12 mouse cellular contexts compared by ENCODE assay signal in the genomic region with DNA sequence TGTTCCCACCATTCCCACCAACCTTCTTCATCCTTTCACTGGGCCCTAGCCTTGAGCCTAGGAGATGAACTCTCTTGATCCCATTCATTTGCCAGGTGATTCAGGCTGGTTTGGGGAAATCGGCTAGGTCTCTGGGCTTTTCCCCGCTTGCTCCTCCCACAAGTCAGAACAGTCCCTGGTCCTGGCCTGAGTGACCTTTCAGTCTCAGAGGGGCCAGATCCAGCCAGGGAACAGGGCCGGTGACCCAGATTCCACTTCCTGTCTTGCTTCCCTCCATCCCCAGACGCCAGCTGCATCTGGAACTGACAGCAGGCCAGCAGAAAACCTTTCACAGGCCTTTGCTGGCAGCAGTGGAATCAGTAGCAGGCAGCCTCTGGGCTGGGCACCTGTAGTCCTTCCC. TPM values are rescaled to one million over a fixed set of nuclear protein-coding genes. Genes with fewer than 3 reads are reported as not detected.
DNase-seq lines count a peak whose midpoint lies in the region; TF ChIP-seq lines count a peak whose summit lies in the region.
"Had no signal": no experiment of that assay in that cellular context is flagged by ENCODE, and none has a peak within 500 bp of the region (broad histone marks: within the 10 kb centered on the region; RNA-seq: fewer than 3 reads in every experiment).

No protein-coding gene starts in this region.

- no peaks in the 10 kb centered on the region for H3K36me3 ChIP-seq in liver, adult 2 months (ENCODE audit: control insufficient read depth, insufficient read depth, low read length)
- no peaks in the 10 kb centered on the region for H3K36me3 ChIP-seq in limb, embryonic 10.5 days
- H3K36me3 ChIP-seq: intestine, embryonic 15.5 days; liver, embryonic 15.5 days; stomach, embryonic 15.5 days had no signal

- H3K27me3 ChIP-seq in liver, adult 2 months (ENCODE audit: control insufficient read depth, insufficient read depth, low read length) = no peaks in the 10 kb centered on the region
- no peaks in the 10 kb centered on the region for H3K27me3 ChIP-seq in limb, embryonic 10.5 days (ENCODE audit: low read depth, poor library complexity, severe bottlenecking)
- H3K27me3 ChIP-seq: intestine, embryonic 15.5 days; Patski; stomach, embryonic 15.5 days had no signal

- H3K27ac ChIP-seq in liver, adult 2 months (replicated peaks; ENCODE audit: insufficient read depth, low read depth, low read length) = no peak overlapping the region
- H3K27ac ChIP-seq in limb, embryonic 10.5 days = peak overlapping the region; percentile 38; the same call in 1 of the 2 replicates
- H3K27ac ChIP-seq: intestine, embryonic 15.5 days; liver, embryonic 15.5 days; stomach, embryonic 15.5 days had no signal

- no peaks in the 10 kb centered on the region for H3K4me1 ChIP-seq in liver, adult 2 months (ENCODE audit: control insufficient read depth, insufficient read depth, low read length)
- H3K4me1 ChIP-seq in limb, embryonic 10.5 days = peaks cover 37% of the 10 kb centered on the region
- H3K4me1 ChIP-seq: intestine, embryonic 15.5 days; liver, embryonic 15.5 days; stomach, embryonic 15.5 days had no signal

- no peaks in the 10 kb centered on the region for H3K79me2 ChIP-seq in liver, adult 2 months (ENCODE audit: control insufficient read depth, insufficient read depth, low read length)

- no peak overlapping the region for H3K4me3 ChIP-seq in liver, adult 2 months (ENCODE audit: insufficient read depth, low read depth, low read length)
- H3K4me3 ChIP-seq in limb, embryonic 10.5 days = no peak overlapping the region
- H3K4me3 ChIP-seq: intestine, embryonic 15.5 days; liver, embryonic 15.5 days; stomach, embryonic 15.5 days had no signal

- WGBS in liver, adult 2 months = 45% methylated on average over 4 of the region's 4 CpGs
- 35% methylated on average over 4 of the region's 4 CpGs for WGBS in limb, embryonic 10.5 days

- TF ChIP-seq CTCF in liver, adult 2 months (IDR thresholded peaks at IDR 0.05; ENCODE audit: low read depth, low read length) = no peak

- no peak overlapping the region for H3K9ac ChIP-seq in liver, adult 2 months (ENCODE audit: low read depth, low read length)
- H3K9ac ChIP-seq: intestine, embryonic 15.5 days; liver, embryonic 15.5 days; stomach, embryonic 15.5 days had no signal

- no peaks in the 10 kb centered on the region for H3K9me3 ChIP-seq in limb, embryonic 10.5 days (replicated peaks)
- H3K9me3 ChIP-seq: intestine, embryonic 15.5 days; liver, embryonic 15.5 days; stomach, embryonic 15.5 days had no signal

- TF ChIP-seq POLR2A in liver, adult 2 months (IDR thresholded peaks at IDR 0.05; ENCODE audit: extremely low read depth, insufficient read depth, low read length) = no peak

- peak; percentile 31 for DNase-seq in adrenal gland, postnatal 10 days
- no peak for DNase-seq in adrenal gland, adult 18-20 months (ENCODE audit: low spot score in 2 of 2)
- peak; percentile 21 for DNase-seq in liver, adult 2 months (ENCODE audit: extremely low read depth, low read depth, low spot score)
- DNase-seq in liver = no peak
- peak; percentile 34 for DNase-seq in gastrocnemius, postnatal 10 days
- no peak for DNase-seq in limb, embryonic 10.5 days (ENCODE audit: low spot score)
- no peak for DNase-seq in left cerebral cortex, adult 18-20 months (ENCODE audit: low spot score in 2 of 2)
- no peak for DNase-seq in urinary bladder, adult 2 months (ENCODE audit: low spot score)

RNA-seq across cellular contexts. Expression of gene Accsl, which starts 37.4 kb away (rescaled TPM):
- 1 to 10 TPM; 1.3 to 1.4 TPM for total RNA-seq in adrenal gland, postnatal 10 days (2021)
- under 1 TPM; 0.40 to 0.74 TPM for total RNA-seq in adrenal gland, adult 18-20 months (2021)
- not detected in 2 replicates for total RNA-seq in liver, adult 2 months (2014; rRNA removed)
- polyA plus RNA-seq in liver, adult 2 months (2012; rRNA removed) = not detected in 2 replicates
- not detected for total RNA-seq in gastrocnemius, postnatal 10 days (2021)
- not detected in 2 replicates for polyA plus RNA-seq in limb, embryonic 10.5 days (2016; fragmentation: Nextera tagmentation; extraction: Ambion mirVana)
- total RNA-seq in left cerebral cortex, adult 18-20 months (2021) = under 1 TPM in 1 of 2 experiments, not detected in 1; 0.21 TPM
- 0.06 and 0.10 TPM in 2 replicates for polyA plus RNA-seq in urinary bladder, adult 2 months (2012; rRNA removed)
- polyA plus RNA-seq: intestine, embryonic 15.5 days; liver, embryonic 15.5 days; Patski had no signal

RNA-seq across cellular contexts. Expression of gene Gm13889, which starts 50.7 kb away (rescaled TPM):
- 10 to 100 TPM; 22.9 to 43.6 TPM for total RNA-seq in adrenal gland, postnatal 10 days (2021)
- total RNA-seq in adrenal gland, adult 18-20 months (2021) = 10 to 100 TPM; 68.0 to 79.5 TPM
- total RNA-seq in liver, adult 2 months (2014; rRNA removed) = 0.46 and 0.94 TPM in 2 replicates
- polyA plus RNA-seq in liver, adult 2 months (2012; rRNA removed) = 3.5 and 4.3 TPM in 2 replicates
- total RNA-seq in gastrocnemius, postnatal 10 days (2021) = 10 to 100 TPM; 14.4 to 19.7 TPM
- 0.60 and 0.70 TPM in 2 replicates for polyA plus RNA-seq in limb, embryonic 10.5 days (2016; fragmentation: Nextera tagmentation; extraction: Ambion mirVana)
- 10 to 100 TPM; 54.6 to 63.1 TPM for total RNA-seq in left cerebral cortex, adult 18-20 months (2021)
- 48.1 and 49.8 TPM in 2 replicates for polyA plus RNA-seq in urinary bladder, adult 2 months (2012; rRNA removed)

RNA-seq across cellular contexts. Expression of gene Accs, which starts 56.6 kb away (rescaled TPM):
- total RNA-seq in adrenal gland, postnatal 10 days (2021) = 10 to 100 TPM; 13.8 to 14.2 TPM
- total RNA-seq in adrenal gland, adult 18-20 months (2021) = 1 to 10 TPM; 6.1 to 6.9 TPM
- total RNA-seq in liver, adult 2 months (2014; rRNA removed) = 3.4 and 4.1 TPM in 2 replicates
- 4.0 and 7.2 TPM in 2 replicates for polyA plus RNA-seq in liver, adult 2 months (2012; rRNA removed)
- total RNA-seq in gastrocnemius, postnatal 10 days (2021) = 1 to 10 TPM; 4.2 to 6.2 TPM
- polyA plus RNA-seq in limb, embryonic 10.5 days (2016; fragmentation: Nextera tagmentation; extraction: Ambion mirVana) = 9.3 and 10.2 TPM in 2 replicates
- 1 to 10 TPM; 3.4 to 4.9 TPM for total RNA-seq in left cerebral cortex, adult 18-20 months (2021)
- 15.1 and 16.0 TPM in 2 replicates for polyA plus RNA-seq in urinary bladder, adult 2 months (2012; rRNA removed)

Comparison
In these comparisons a context has a peak if more than half of its experiments do, and no peak if none do; other contexts are left out.
1. DNase-seq: peak in adrenal gland, postnatal 10 days (single experiment), liver, adult 2 months (single experiment) and gastrocnemius, postnatal 10 days (single experiment); none in adrenal gland, adult 18-20 months (0 of 2), liver (single experiment), limb, embryonic 10.5 days (single experiment), left cerebral cortex, adult 18-20 months (0 of 2) and urinary bladder, adult 2 months (single experiment).